Mouse (Mus musculus) erythroblast, embryonic 14.5 days (primary cell): ENCODE results near the gene Far2. TPM values are rescaled to one million over a fixed set of nuclear protein-coding genes. Genes with fewer than 3 reads are reported as not detected.
"Not testable (repeated sequence)": the region's sequence is repeated elsewhere in the genome, so short reads cannot be mapped to it uniquely, and the experiment has no call there.

ENCODE experiments used
- H3K27me3 ChIP-seq: 2 replicates; pipeline ENCODE4 v1.6.1; 2012; ENCODE audit warnings: inconsistent platforms; ENCODE audit not compliant: control insufficient read depth
- H3K36me3 ChIP-seq: 2 replicates; pipeline ENCODE4 v1.6.1; 2012; ENCODE audit warnings: mild to moderate bottlenecking, inconsistent platforms; ENCODE audit not compliant: control insufficient read depth
- H3K4me1 ChIP-seq: 2 replicates; pipeline ENCODE4 v1.6.1; 2012; ENCODE audit warnings: inconsistent platforms; ENCODE audit not compliant: control insufficient read depth
- H3K4me3 ChIP-seq: replicated peaks from 2 replicates; pipeline ENCODE3; 2012; ENCODE audit warnings: moderate library complexity, mild to moderate bottlenecking, inconsistent platforms
- H3K9me3 ChIP-seq: 2 replicates; pipeline ENCODE4 v1.6.1; 2012; ENCODE audit warnings: low read length, inconsistent platforms, mixed read lengths; ENCODE audit not compliant: control insufficient read depth
- GATA1 ChIP-seq: IDR thresholded peaks from 2 replicates; pipeline ENCODE4 v1.6.1; 2012; ENCODE audit warnings: low read length, inconsistent platforms, mixed read lengths
- TAL1 ChIP-seq: IDR thresholded peaks from 3 replicates; pipeline ENCODE4 v1.6.1; 2012; ENCODE audit warnings: low read length, inconsistent platforms, mixed read lengths
- polyA plus RNA-seq: library from polyadenylated mRNA; stranded (reverse); fragments of >175 nt; gene quantifications from 2 replicates; pipeline ENCODE4 v1.2.3, GENCODE M21; 2012

Gene Far2
- polyA plus RNA-seq, 1 experiment = not detected

DNA sequence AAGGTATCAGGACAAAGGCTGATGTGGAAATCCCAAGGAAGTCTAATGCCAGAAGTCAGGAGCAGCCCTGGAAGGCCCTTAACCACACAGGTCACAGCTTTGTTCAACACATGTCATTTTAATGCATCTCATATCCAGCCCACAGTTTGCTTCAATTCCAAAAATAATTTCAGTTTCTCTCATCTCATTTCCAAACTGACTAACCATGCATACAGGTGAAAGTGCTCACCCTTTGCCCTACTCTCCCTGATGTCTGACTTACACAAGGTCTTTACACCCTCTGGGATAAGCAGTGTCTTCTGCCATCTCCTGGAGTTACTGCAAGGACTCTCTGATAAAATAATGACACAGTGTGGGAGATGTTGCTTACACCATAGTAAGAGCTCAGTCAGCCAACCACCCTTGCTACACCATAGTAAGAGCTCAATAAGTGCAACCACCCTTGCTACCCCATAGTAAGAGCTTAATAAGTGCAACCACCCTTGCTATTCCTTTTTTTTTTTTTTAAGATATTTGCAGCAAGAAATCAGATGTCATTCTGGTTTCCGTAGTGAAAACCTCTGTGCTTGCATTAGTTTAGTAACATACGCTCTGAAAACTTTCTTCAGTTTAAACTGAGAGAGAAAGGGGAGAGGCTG lies 64.1 kb downstream of the Far2 start:
- Histone ChIP-seq H3K4me3 (no peak overlapping the region), H3K4me1 (peaks cover 21% of the 10 kb centered on the region), H3K36me3 (no peaks in the 10 kb centered on the region), H3K27me3 (no peaks in the 10 kb centered on the region), H3K9me3 (no peaks in the 10 kb centered on the region)
- TF ChIP-seq TAL1 = no peak
- TF ChIP-seq GATA1 = no peak

GRCm38 (mm10) chr6:148116371-148116770 lies 69.3 kb downstream of the Far2 start:
- Histone ChIP-seq H3K4me1 (no peaks in the 10 kb centered on the region), H3K9me3 (no peaks in the 10 kb centered on the region), H3K4me3 (no peak overlapping the region), H3K27me3 (no peaks in the 10 kb centered on the region), H3K36me3 (no peaks in the 10 kb centered on the region)
- TF ChIP-seq TAL1 (no peak), GATA1 (no peak)

- no peaks in the 10 kb centered on the region for H3K36me3 ChIP-seq
- no peak overlapping the region for H3K4me3 ChIP-seq
- H3K27me3 ChIP-seq = no peaks in the 10 kb centered on the region
- TF ChIP-seq TAL1 (no peak), GATA1 (no peak)
- H3K4me1 ChIP-seq = no peaks in the 10 kb centered on the region
- H3K9me3 ChIP-seq = no peaks in the 10 kb centered on the region
These were observed 69.8 kb downstream of the Far2 start for GRCm38 (mm10) chr6:148116907-148117306.

DNA sequence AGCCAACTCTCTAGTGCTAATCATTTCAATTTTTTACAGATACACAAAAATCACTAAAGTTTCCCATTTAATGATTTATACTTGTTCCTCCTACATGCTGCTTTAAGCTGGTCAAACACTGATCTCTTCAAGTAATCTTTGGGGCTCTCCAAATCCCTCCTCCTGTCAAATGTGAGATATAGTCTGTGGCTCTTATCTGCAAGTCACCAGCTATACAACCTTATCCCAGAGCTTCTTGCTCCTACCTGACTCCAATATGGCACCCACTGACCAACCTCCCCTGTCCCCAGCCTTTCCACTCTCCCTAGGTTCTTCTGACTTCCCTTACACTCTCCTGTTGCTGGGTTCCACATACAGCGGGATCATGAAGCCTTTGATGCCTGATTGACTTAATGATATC lies 70.6 kb downstream of the Far2 start:
- H3K27me3 ChIP-seq = no peaks in the 10 kb centered on the region
- no peaks in the 10 kb centered on the region for H3K36me3 ChIP-seq
- no peak for TF ChIP-seq TAL1
- no peak for TF ChIP-seq GATA1
- H3K4me1 ChIP-seq = no peaks in the 10 kb centered on the region
- no peak overlapping the region for H3K4me3 ChIP-seq
- H3K9me3 ChIP-seq = no peaks in the 10 kb centered on the region

GRCm38 (mm10) chr6:148120703-148121102 lies 73.6 kb downstream of the Far2 start:
- H3K4me1 ChIP-seq = no peaks in the 10 kb centered on the region
- no peaks in the 10 kb centered on the region for H3K27me3 ChIP-seq
- H3K36me3 ChIP-seq = no peaks in the 10 kb centered on the region
- TF ChIP-seq TAL1 (no peak), GATA1 (no peak)
- H3K9me3 ChIP-seq = no peaks in the 10 kb centered on the region
- H3K4me3 ChIP-seq = no peak overlapping the region

DNA sequence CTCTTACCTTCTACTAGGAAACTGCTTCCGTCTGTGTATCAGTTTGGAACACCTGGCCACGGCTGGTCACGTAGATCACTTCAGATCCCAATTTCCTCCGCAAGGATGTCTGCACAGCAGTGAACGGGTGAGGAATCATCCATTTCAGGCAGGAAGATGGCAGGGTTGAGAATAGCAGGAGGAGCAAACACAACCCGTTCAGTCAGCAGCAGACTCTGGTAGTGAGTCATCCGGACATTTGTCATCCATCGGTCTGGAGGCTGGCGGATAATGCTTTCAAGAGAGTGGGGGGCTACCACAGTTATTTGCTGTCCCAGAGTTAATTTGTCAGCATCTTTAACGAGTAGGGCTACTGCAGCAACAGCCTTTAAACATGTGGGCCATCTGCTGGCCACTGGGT lies 79.8 kb downstream of the Far2 start:
- not testable (repeated sequence) for H3K4me1 ChIP-seq, H3K27me3 ChIP-seq, H3K36me3 ChIP-seq, H3K9me3 ChIP-seq, H3K4me3 ChIP-seq

DNA sequence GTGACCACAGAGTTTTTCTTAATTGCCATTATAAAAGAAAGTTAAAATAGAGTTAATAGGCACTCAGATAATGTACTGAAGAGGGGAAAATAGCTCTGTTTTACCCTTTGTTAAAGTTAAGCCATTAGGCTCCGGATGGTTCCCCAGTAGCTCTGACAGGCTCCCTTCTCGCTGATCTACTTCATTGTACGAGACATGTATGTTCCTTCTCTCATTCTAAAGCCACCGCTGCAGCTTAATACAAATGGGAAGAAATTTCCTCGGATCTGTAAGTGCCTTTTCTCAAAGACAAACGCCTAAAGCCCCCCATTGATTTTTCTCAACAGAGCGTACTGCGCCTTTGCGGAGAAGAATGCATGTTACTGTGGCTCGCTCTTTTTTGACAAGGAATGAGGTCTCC lies 85.3 kb downstream of the Far2 start:
- no peak overlapping the region for H3K4me3 ChIP-seq
- H3K4me1 ChIP-seq = no peaks in the 10 kb centered on the region
- H3K27me3 ChIP-seq = no peaks in the 10 kb centered on the region
- no peaks in the 10 kb centered on the region for H3K36me3 ChIP-seq
- H3K9me3 ChIP-seq = no peaks in the 10 kb centered on the region
- TF ChIP-seq TAL1 = no peak
- TF ChIP-seq GATA1 = no peak

GRCm38 (mm10) chr6:148133536-148133935 lies 86.5 kb downstream of the Far2 start:
- no peak for TF ChIP-seq TAL1
- no peak for TF ChIP-seq GATA1
- Histone ChIP-seq H3K27me3 (no peaks in the 10 kb centered on the region), H3K4me1 (no peaks in the 10 kb centered on the region), H3K36me3 (no peaks in the 10 kb centered on the region), H3K9me3 (no peaks in the 10 kb centered on the region), H3K4me3 (no peak overlapping the region)

- no peaks in the 10 kb centered on the region for H3K9me3 ChIP-seq
- TF ChIP-seq GATA1 (no peak), TAL1 (no peak)
- H3K36me3 ChIP-seq = no peaks in the 10 kb centered on the region
- no peaks in the 10 kb centered on the region for H3K27me3 ChIP-seq
- no peak overlapping the region for H3K4me3 ChIP-seq
- H3K4me1 ChIP-seq = no peaks in the 10 kb centered on the region
These were observed 88.8 kb downstream of the Far2 start for GRCm38 (mm10) chr6:148135769-148136382.
